Mouse (Mus musculus): ENCODE data around the gene Bdkrb1. TPM values are rescaled to one million over a fixed set of nuclear protein-coding genes. Genes with fewer than 3 reads are reported as not detected.

The Bdkrb1 gene
- polyA plus RNA-seq, 1 experiment from 2014 or later, result not detected

DNA sequence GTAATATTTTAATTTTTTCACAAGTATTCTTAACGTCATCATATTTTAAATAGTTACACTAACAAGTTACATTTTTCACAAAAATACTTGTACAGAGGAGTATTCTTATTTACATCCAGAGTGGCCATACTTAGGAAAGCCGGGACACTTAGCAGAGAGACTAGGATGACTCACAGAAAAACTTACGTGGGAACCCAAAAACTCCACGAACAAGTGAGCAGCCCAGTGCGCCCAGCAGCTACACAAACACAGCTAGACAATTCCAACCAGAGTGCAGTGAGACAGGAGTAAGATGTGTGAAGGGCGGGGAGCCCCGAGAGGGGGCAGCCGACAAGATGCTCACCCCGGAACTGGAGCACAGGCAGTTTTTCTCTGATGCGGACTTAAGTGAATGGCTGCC, 10.7 kb downstream of the Bdkrb1 start:
- H3K27ac ChIP-seq, result no peak overlapping the region
- no peak overlapping the region for H3K4me3 ChIP-seq (ENCODE audit: inconsistent target)
- H3K36me3 ChIP-seq (ENCODE audit: inconsistent target), result peaks cover 30% of the 10 kb centered on the region; the same call in 1 of the 2 replicates
- no peaks in the 10 kb centered on the region for H3K79me2 ChIP-seq (ENCODE audit: inconsistent target)
- 98% methylated on average over 10 of the region's 10 CpGs for WGBS (ENCODE audit: missing documents)

- Histone ChIP-seq H3K27ac (no peak overlapping the region), H3K36me3 (ENCODE audit: inconsistent target) (peaks cover 62% of the 10 kb centered on the region), H3K79me2 (ENCODE audit: inconsistent target) (no peaks in the 10 kb centered on the region), H3K4me3 (ENCODE audit: inconsistent target) (no peak overlapping the region)
- WGBS (ENCODE audit: missing documents), result 31% methylated on average over 7 of the region's 7 CpGs
These were observed 19.2 kb downstream of the Bdkrb1 start for GRCm38 (mm10) chr12:105622048-105622447.

GRCm38 (mm10) chr12:105622981-105623539, 20.2 kb downstream of the Bdkrb1 start:
- H3K27ac ChIP-seq, result no peak overlapping the region
- H3K79me2 ChIP-seq (ENCODE audit: inconsistent target), result no peaks in the 10 kb centered on the region
- peaks cover 59% of the 10 kb centered on the region for H3K36me3 ChIP-seq (ENCODE audit: inconsistent target)
- H3K4me3 ChIP-seq (ENCODE audit: inconsistent target), result no peak overlapping the region
- 98% methylated on average over 12 of the region's 12 CpGs for WGBS (ENCODE audit: missing documents)

DNA sequence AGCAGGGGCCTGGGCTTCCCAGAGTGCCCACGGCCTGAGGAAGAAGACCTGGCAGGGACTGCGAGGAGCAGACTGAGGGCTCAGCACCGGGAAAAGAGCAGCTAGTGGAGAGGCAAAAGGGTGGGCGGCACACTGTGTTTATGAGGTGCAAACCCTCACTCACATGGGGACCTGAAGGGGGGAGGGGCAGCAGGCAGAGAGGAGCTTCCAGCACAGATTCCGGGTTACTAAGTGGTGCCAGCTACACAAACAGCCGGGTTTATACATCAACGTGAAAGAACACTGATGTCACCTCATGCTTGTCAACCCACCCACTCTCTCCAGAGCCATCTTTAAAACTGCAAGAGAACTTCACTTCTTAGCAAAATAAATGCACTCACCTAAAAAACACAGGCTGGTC, 22.9 kb downstream of the Bdkrb1 start:
- Histone ChIP-seq H3K4me3 (ENCODE audit: inconsistent target) (no peak overlapping the region), H3K79me2 (ENCODE audit: inconsistent target) (no peaks in the 10 kb centered on the region), H3K27ac (no peak overlapping the region), H3K36me3 (ENCODE audit: inconsistent target) (peaks cover 47% of the 10 kb centered on the region)
- whole genome bisulfite sequencing (ENCODE audit: missing documents), result 91% methylated on average over 7 of the region's 7 CpGs

DNA sequence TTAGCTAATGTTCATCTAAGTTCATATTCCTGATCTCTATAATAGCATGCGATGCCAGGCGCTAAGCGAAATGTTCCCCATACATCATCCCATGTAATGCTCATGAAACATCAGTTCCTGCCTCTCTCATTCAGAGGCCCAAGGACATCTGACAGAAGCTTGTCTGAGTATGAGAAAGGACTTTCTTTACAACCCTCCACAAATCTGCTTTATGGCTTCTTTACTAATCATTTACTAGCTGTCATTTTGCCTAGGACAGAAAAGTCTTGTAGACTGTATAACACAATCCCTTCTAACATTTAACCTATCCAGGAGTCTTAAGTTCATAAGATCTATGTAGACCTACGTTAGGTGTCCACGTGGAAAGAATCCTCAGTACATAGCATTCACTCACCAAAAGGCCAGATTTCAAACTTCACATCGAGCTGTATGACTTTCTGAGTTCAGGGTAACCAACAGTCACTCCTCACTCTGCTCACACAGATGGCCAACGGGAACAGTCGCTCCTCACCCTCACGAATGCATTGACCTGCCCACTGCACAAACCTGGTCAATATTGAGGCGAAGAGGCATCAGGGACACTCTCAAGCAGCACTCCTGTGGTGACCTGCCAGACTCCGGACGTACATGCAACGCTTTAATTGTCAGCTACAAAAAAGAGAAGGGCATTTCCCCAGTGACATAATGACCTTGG, 31.6 kb downstream of the Bdkrb1 start:
- no peak overlapping the region for H3K27ac ChIP-seq
- 99% methylated on average over 13 of the region's 13 CpGs for WGBS (ENCODE audit: missing documents)
- no peaks in the 10 kb centered on the region for H3K79me2 ChIP-seq (ENCODE audit: inconsistent target)
- H3K4me3 ChIP-seq (ENCODE audit: inconsistent target), result no peak overlapping the region
- H3K36me3 ChIP-seq (ENCODE audit: inconsistent target), result peaks cover 72% of the 10 kb centered on the region

GRCm38 (mm10) chr12:105636551-105636950, 33.7 kb downstream of the Bdkrb1 start:
- H3K4me3 ChIP-seq (ENCODE audit: inconsistent target), result no peak overlapping the region
- H3K36me3 ChIP-seq (ENCODE audit: inconsistent target), result peaks cover 92% of the 10 kb centered on the region
- WGBS (ENCODE audit: missing documents), result 97% methylated on average over 8 of the region's 9 CpGs
- no peak overlapping the region for H3K27ac ChIP-seq
- H3K79me2 ChIP-seq (ENCODE audit: inconsistent target), result no peaks in the 10 kb centered on the region

- Histone ChIP-seq H3K36me3 (ENCODE audit: inconsistent target) (peaks cover 93% of the 10 kb centered on the region), H3K27ac (no peak overlapping the region), H3K4me3 (ENCODE audit: inconsistent target) (no peak overlapping the region), H3K79me2 (ENCODE audit: inconsistent target) (no peaks in the 10 kb centered on the region)
- 85% methylated on average over 4 of the region's 4 CpGs for WGBS (ENCODE audit: missing documents)
These were observed 34.7 kb downstream of the Bdkrb1 start for GRCm38 (mm10) chr12:105637554-105637953.

DNA sequence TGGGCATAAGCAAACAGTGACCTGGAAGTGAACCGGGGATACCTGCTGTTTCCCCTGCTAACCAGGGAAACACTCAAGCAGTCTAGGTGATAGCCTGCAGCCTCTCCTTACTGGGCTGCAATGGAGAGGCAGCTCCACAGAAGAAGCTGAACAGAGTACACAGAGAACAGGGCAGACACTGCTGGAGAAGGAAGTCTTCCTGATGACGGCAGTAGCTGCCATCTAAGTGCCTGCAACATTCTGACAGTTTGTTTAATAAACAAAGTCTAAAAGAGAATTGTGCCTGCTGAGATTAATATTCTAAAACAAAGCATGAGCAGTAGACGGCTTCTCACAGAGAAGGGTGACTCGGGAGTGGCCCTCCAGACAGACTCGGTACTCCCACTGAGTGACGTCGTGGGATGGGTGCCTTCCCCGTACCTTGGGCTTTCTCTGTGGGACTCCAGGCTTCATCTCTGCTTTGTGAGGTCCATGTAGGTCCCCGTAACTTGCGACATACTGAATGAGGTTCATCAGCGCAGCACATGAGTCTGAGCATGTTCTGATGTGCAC, 40.0 kb downstream of the Bdkrb1 start:
- Histone ChIP-seq H3K36me3 (ENCODE audit: inconsistent target) (peaks cover 97% of the 10 kb centered on the region), H3K4me3 (ENCODE audit: inconsistent target) (no peak overlapping the region), H3K27ac (no peak overlapping the region), H3K79me2 (ENCODE audit: inconsistent target) (no peaks in the 10 kb centered on the region)
- 92% methylated on average over 10 of the region's 11 CpGs for WGBS (ENCODE audit: missing documents)

Other genes starting within 250 kb of the Bdkrb1 start
- gene D430019H16Rik, start 149.2 kb upstream of the Bdkrb1 start, polyA plus RNA-seq (2018), result not detected in 3 replicates
- gene Bdkrb2, start 39.9 kb upstream of the Bdkrb1 start, polyA plus RNA-seq (2018), result not detected in 3 replicates
- gene Gskip, start 81.7 kb downstream of the Bdkrb1 start, polyA plus RNA-seq (2018), result 14.1 to 17.9 TPM (median 17.7 TPM) in 3 replicates
- 12.7 to 15.8 TPM (median 15.7 TPM) in 3 replicates for gene Atg2b, start 82.1 kb downstream of the Bdkrb1 start, polyA plus RNA-seq (2018)
- not detected in 3 replicates for gene Ak7, start 102.9 kb downstream of the Bdkrb1 start, polyA plus RNA-seq (2018)
- gene Papola, start 181.6 kb downstream of the Bdkrb1 start, polyA plus RNA-seq (2018), result 86.0 to 118 TPM (median 97.4 TPM) in 3 replicates